ENCODE assay signal across 8 mouse cellular contexts in genomic region chr3:104441435-104441834, GRCm38 (mm10).
DNase-seq lines count a peak whose midpoint lies in the region; ATAC-seq and TF ChIP-seq lines count a peak whose summit lies in the region.

No protein-coding gene starts in this region.

- H3K4me3 ChIP-seq in layer of hippocampus, adult 2 months, result peak overlapping the region; percentile 56
- peak overlapping the region; percentile 37; the same call in 1 of the 2 replicates for H3K4me3 ChIP-seq in hindbrain, embryonic 10.5 days
- H3K4me3 ChIP-seq in lung, embryonic 15.5 days, result peak overlapping the region; percentile 12; the same call in 1 of the 2 replicates

- peak overlapping the region; percentile 14; the same call in 1 of the 2 replicates for H3K9ac ChIP-seq in lung, embryonic 15.5 days

- no peak for DNase-seq in layer of hippocampus, adult 2 months (ENCODE audit: low spot score in 2 of 2)
- DNase-seq in layer of hippocampus, adult 18-20 months (ENCODE audit: low spot score in 2 of 2), result no peak
- DNase-seq in hindbrain, embryonic 10.5 days (ENCODE audit: low spot score), result no peak
- peak; percentile 48 for DNase-seq in testis, postnatal 10 days (ENCODE audit: low spot score)
- no peak for DNase-seq in spleen, postnatal 36 days (ENCODE audit: low spot score in 2 of 2)
- no peak for DNase-seq in layer of hippocampus, postnatal 36 days
- DNase-seq in layer of hippocampus, adult 8-10 months (ENCODE audit: low spot score in 2 of 2), result no peak

- no peaks in the 10 kb centered on the region for H3K36me3 ChIP-seq in hindbrain, embryonic 10.5 days
- H3K36me3 ChIP-seq in lung, embryonic 15.5 days, result no peaks in the 10 kb centered on the region

- peak overlapping the region; percentile 81 for H3K27ac ChIP-seq in layer of hippocampus, adult 2 months
- peak overlapping the region; percentile 93 for H3K27ac ChIP-seq in hindbrain, embryonic 10.5 days
- H3K27ac ChIP-seq in lung, embryonic 15.5 days, result peak overlapping the region; percentile 90

- H3K9me3 ChIP-seq in hindbrain, embryonic 10.5 days, result no peaks in the 10 kb centered on the region
- H3K9me3 ChIP-seq in lung, embryonic 15.5 days, result no peaks in the 10 kb centered on the region

- H3K27me3 ChIP-seq in hindbrain, embryonic 10.5 days (ENCODE audit: insufficient read depth, poor library complexity, severe bottlenecking), result no peaks in the 10 kb centered on the region
- H3K27me3 ChIP-seq in lung, embryonic 15.5 days, result no peaks in the 10 kb centered on the region

- ATAC-seq in lung, embryonic 15.5 days (ENCODE audit: borderline replicate concordance, extremely low read depth, low FRiP score, low TSS enrichment), result peak; percentile 50; the same call in 1 of the 2 replicates

- no peak for TF ChIP-seq CTCF in layer of hippocampus, adult 2 months (conservative IDR thresholded peaks at IDR 0.05)

- H3K4me2 ChIP-seq in lung, embryonic 15.5 days, result peak overlapping the region; percentile 48

- peaks cover 10% of the 10 kb centered on the region; the same call in 1 of the 2 replicates for H3K4me1 ChIP-seq in hindbrain, embryonic 10.5 days (replicated peaks)
- peaks cover 30% of the 10 kb centered on the region for H3K4me1 ChIP-seq in lung, embryonic 15.5 days

- WGBS in hindbrain, embryonic 10.5 days, result 81% methylated on average over 7 of the region's 7 CpGs
- WGBS in lung, embryonic 15.5 days, result 50% methylated on average over 7 of the region's 7 CpGs
